Mouse (Mus musculus) heart, postnatal 0 days (tissue): Measurements from ENCODE around the gene Gm3045.

Experiments
- CTCF ChIP-seq: IDR thresholded peaks from 2 replicates; pipeline ENCODE4 v1.5.1; 2016; ENCODE audit warnings: antibody characterized with exemption, control low read depth, low read depth
- EP300 ChIP-seq: IDR thresholded peaks from 2 replicates; pipeline ENCODE4 v1.6.1; 2016; ENCODE audit warnings: antibody characterized with exemption, low read depth

DNA sequence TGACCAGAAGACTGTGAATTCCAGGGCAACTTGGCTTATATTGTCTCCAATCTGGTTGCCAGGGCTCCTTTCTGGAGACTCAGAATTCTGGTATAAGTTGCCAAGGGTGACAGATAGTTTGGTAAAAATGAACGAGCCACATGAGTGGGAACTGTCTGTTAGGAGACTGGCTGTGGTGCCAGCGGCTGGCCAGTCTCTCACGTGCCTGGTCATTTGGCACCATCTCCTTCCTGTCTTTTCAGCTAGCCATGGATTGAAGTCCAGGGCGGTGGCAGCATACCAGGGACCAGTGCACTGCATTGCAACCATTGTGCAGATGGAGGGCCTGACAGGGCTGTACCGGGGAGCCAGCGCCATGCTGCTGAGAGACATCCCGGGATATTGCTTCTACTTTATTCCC, 36.9 kb downstream of the Gm3045 start:
- TF ChIP-seq CTCF (no peak), EP300 (no peak)
